ENCODE assay signal across 9 mouse cellular contexts in genomic region chr1:172064613-172065141, GRCm38 (mm10). TPM values are rescaled to one million over a fixed set of nuclear protein-coding genes. Genes with fewer than 3 reads are reported as not detected.
DNase-seq lines count a peak whose midpoint lies in the region; ATAC-seq lines count a peak whose summit lies in the region.
"Had no signal": no experiment of that assay in that cellular context is flagged by ENCODE, and none has a peak within 500 bp of the region (broad histone marks: within the 10 kb centered on the region; RNA-seq: fewer than 3 reads in every experiment).

No protein-coding gene starts in this region.

- H3K27ac ChIP-seq in limb, embryonic 12.5 days: peak overlapping the region; percentile 50; the same call in 1 of the 2 replicates
- no peak overlapping the region; the same call in 1 of the 2 replicates for H3K27ac ChIP-seq in limb, embryonic 10.5 days

- H3K27me3 ChIP-seq in limb, embryonic 12.5 days: 0 out of 2 replicates have a peak, but pooled peaks cover 2% of the 10 kb centered on the region
- H3K27me3 ChIP-seq in limb, embryonic 10.5 days (ENCODE audit: low read depth, poor library complexity, severe bottlenecking): no peaks in the 10 kb centered on the region

- H3K4me2 ChIP-seq in limb, embryonic 12.5 days: no peak overlapping the region
- H3K4me2 ChIP-seq: liver, embryonic 11.5 days had no signal

- no peak overlapping the region for H3K9ac ChIP-seq in limb, embryonic 12.5 days (replicated peaks)

- peak; percentile 78 to 89 for DNase-seq in cerebellum, postnatal 10 days
- DNase-seq in cerebellum, adult 9-10 months: no peak
- DNase-seq in limb, embryonic 10.5 days (ENCODE audit: low spot score): no peak
- DNase-seq in layer of hippocampus, postnatal 36 days: peak; percentile 33 to 56
- DNase-seq in right cerebral cortex, postnatal 4 days: peak; percentile 29
- no peak for DNase-seq in adrenal gland, postnatal 25 days
- DNase-seq in kidney, adult 8-10 months: no peak

- peaks cover 12% of the 10 kb centered on the region for H3K4me1 ChIP-seq in limb, embryonic 12.5 days (replicated peaks)
- H3K4me1 ChIP-seq in limb, embryonic 10.5 days: peaks cover 18% of the 10 kb centered on the region

- no peak overlapping the region for H3K4me3 ChIP-seq in limb, embryonic 12.5 days (replicated peaks)
- H3K4me3 ChIP-seq in limb, embryonic 10.5 days: no peak overlapping the region

- ATAC-seq in limb, embryonic 12.5 days (ENCODE audit: insufficient number of reproducible peaks, insufficient read depth, low FRiP score, low TSS enrichment, low read depth): no peak

- H3K9me3 ChIP-seq in limb, embryonic 12.5 days: no peaks in the 10 kb centered on the region
- no peaks in the 10 kb centered on the region for H3K9me3 ChIP-seq in limb, embryonic 10.5 days (replicated peaks)

- WGBS in limb, embryonic 12.5 days: 71% methylated on average over 13 of the region's 13 CpGs
- 79% methylated on average over 13 of the region's 13 CpGs for WGBS in limb, embryonic 10.5 days

- peaks cover 55% of the 10 kb centered on the region for H3K36me3 ChIP-seq in limb, embryonic 12.5 days
- peaks cover 58% of the 10 kb centered on the region for H3K36me3 ChIP-seq in limb, embryonic 10.5 days

RNA-seq across cellular contexts. Expression of gene Nhlh1, which starts 7.3 kb away (rescaled TPM):
- polyA plus RNA-seq in limb, embryonic 12.5 days (2016; fragmentation: Nextera tagmentation; extraction: Ambion mirVana): 0.14 TPM in 1 of 2 replicates, not detected in the other
- polyA plus RNA-seq in limb, embryonic 10.5 days (2016; fragmentation: Nextera tagmentation; extraction: Ambion mirVana): not detected in 2 replicates
- total RNA-seq in layer of hippocampus, postnatal 36 days (2021): 1 to 10 TPM; 1.3 to 1.5 TPM
- not detected in 2 replicates for total RNA-seq in adrenal gland, postnatal 25 days (2021)

RNA-seq across cellular contexts. Expression of gene Copa, which starts 17.7 kb away (rescaled TPM):
- 219 and 228 TPM in 2 replicates for polyA plus RNA-seq in limb, embryonic 12.5 days (2016; fragmentation: Nextera tagmentation; extraction: Ambion mirVana)
- 155 and 201 TPM in 2 replicates for polyA plus RNA-seq in limb, embryonic 10.5 days (2016; fragmentation: Nextera tagmentation; extraction: Ambion mirVana)
- total RNA-seq in layer of hippocampus, postnatal 36 days (2021): 100 to 1,000 TPM; 144 TPM
- total RNA-seq in adrenal gland, postnatal 25 days (2021): 184 and 190 TPM in 2 replicates

RNA-seq across cellular contexts. Expression of gene Ncstn, which starts 17.9 kb away (rescaled TPM):
- 86.6 and 96.6 TPM in 2 replicates for polyA plus RNA-seq in limb, embryonic 12.5 days (2016; fragmentation: Nextera tagmentation; extraction: Ambion mirVana)
- polyA plus RNA-seq in limb, embryonic 10.5 days (2016; fragmentation: Nextera tagmentation; extraction: Ambion mirVana): 83.4 and 95.9 TPM in 2 replicates
- total RNA-seq in layer of hippocampus, postnatal 36 days (2021): 10 to 100 TPM; 57.1 to 60.1 TPM
- total RNA-seq in adrenal gland, postnatal 25 days (2021): 101 and 117 TPM in 2 replicates

RNA-seq across cellular contexts. Expression of gene Vangl2, which starts 36.4 kb away (rescaled TPM):
- 23.2 and 23.7 TPM in 2 replicates for polyA plus RNA-seq in limb, embryonic 12.5 days (2016; fragmentation: Nextera tagmentation; extraction: Ambion mirVana)
- 28.3 and 29.9 TPM in 2 replicates for polyA plus RNA-seq in limb, embryonic 10.5 days (2016; fragmentation: Nextera tagmentation; extraction: Ambion mirVana)
- 10 to 100 TPM; 14.8 to 16.0 TPM for total RNA-seq in layer of hippocampus, postnatal 36 days (2021)
- total RNA-seq in adrenal gland, postnatal 25 days (2021): 2.8 and 7.4 TPM in 2 replicates

Comparison
In these comparisons a context has a peak if more than half of its experiments do, and no peak if none do; other contexts are left out.
1. DNase-seq: peak in cerebellum, postnatal 10 days (2 of 2), layer of hippocampus, postnatal 36 days (2 of 2) and right cerebral cortex, postnatal 4 days (single experiment); none in cerebellum, adult 9-10 months (single experiment), limb, embryonic 10.5 days (single experiment), adrenal gland, postnatal 25 days (single experiment) and kidney, adult 8-10 months (0 of 2).